Mouse (Mus musculus) liver, embryonic 12.5 days (tissue): ENCODE data around the gene Iqschfp. TPM values are rescaled to one million over a fixed set of nuclear protein-coding genes. Genes with fewer than 3 reads are reported as not detected.
A peak's percentile ranks its signal among the peaks of the same experiment; 100 is the strongest.

Experiments
- ATAC-seq: fragments of 200-750 bp; cut with Nextera tagmentation; 2 replicates; pipeline ENCODE4 v1.8.0; 2017; ENCODE audit warnings: moderate number of reproducible peaks, mild to moderate bottlenecking, moderate library complexity
- H3K27ac ChIP-seq: fragments of 300-500 bp; sonication (generic); 2 replicates; pipeline ENCODE4 v1.5.1; 2016; ENCODE audit warnings: mild to moderate bottlenecking
- H3K27me3 ChIP-seq: fragments of 300-500 bp; sonication (generic); replicated peaks from 2 replicates; pipeline ENCODE4 v1.6.1; 2016; ENCODE audit warnings: mild to moderate bottlenecking, moderate library complexity
- H3K36me3 ChIP-seq: fragments of 300-500 bp; sonication (generic); 2 replicates; pipeline ENCODE4 v1.6.1; 2016; ENCODE audit warnings: mild to moderate bottlenecking, moderate library complexity
- H3K4me1 ChIP-seq: fragments of 300-500 bp; sonication (generic); 2 replicates; pipeline ENCODE4 v1.6.1; 2016
- H3K4me2 ChIP-seq: fragments of 300-500 bp; sonication (generic); 2 replicates; pipeline ENCODE4 v1.6.1; 2016; ENCODE audit warnings: mild to moderate bottlenecking, moderate library complexity
- H3K4me3 ChIP-seq: fragments of 300-500 bp; sonication (generic); 2 replicates; pipeline ENCODE4 v1.5.1; 2016; ENCODE audit warnings: mild to moderate bottlenecking, moderate library complexity
- H3K9ac ChIP-seq: fragments of 300-500 bp; sonication (generic); 2 replicates; pipeline ENCODE4 v1.6.1; 2016; ENCODE audit warnings: mild to moderate bottlenecking, moderate library complexity
- H3K9me3 ChIP-seq: fragments of 300-500 bp; sonication (generic); replicated peaks from 2 replicates; pipeline ENCODE4 v1.6.1; 2016; ENCODE audit warnings: mild to moderate bottlenecking, moderate library complexity
- WGBS: fragments of 180-500 bp; shearing (Covaris S2); methylation state at CpG from one replicate; pipeline ENCODE4 v1.1.7; 2016; ENCODE audit not compliant: insufficient replicate concordance; 5-methylcytosine and 5-hydroxymethylcytosine counted together
- polyA plus RNA-seq: library from polyadenylated mRNA; unstranded; fragments of >200 nt; fragmentation: Nextera tagmentation; extraction: Ambion mirVana; gene quantifications from 2 replicates; pipeline ENCODE4 v1.2.1, GENCODE M21; 2016

The Iqschfp gene
- polyA plus RNA-seq, 1 experiment from 2014 or later: not detected

GRCm38 (mm10) chr3:68045475-68046416, 153.7 kb downstream of the Iqschfp start:
- 41% methylated on average over 9 of the region's 9 CpGs for WGBS
- Histone ChIP-seq H3K4me2 (no peak overlapping the region), H3K4me1 (no peaks in the 10 kb centered on the region), H3K9me3 (no peaks in the 10 kb centered on the region), H3K36me3 (no peaks in the 10 kb centered on the region), H3K9ac (no peak overlapping the region), H3K4me3 (no peak overlapping the region), H3K27ac (no peak overlapping the region), H3K27me3 (no peaks in the 10 kb centered on the region)
- no peak for ATAC-seq

GRCm38 (mm10) chr3:68053538-68053937, 161.5 kb downstream of the Iqschfp start:
- Histone ChIP-seq H3K9me3 (no peaks in the 10 kb centered on the region), H3K4me3 (no peak overlapping the region), H3K27me3 (0 out of 2 replicates have a peak, but pooled peaks cover 4% of the 10 kb centered on the region), H3K27ac (no peak overlapping the region), H3K4me1 (no peaks in the 10 kb centered on the region), H3K36me3 (no peaks in the 10 kb centered on the region), H3K4me2 (no peak overlapping the region), H3K9ac (no peak overlapping the region)
- 45% methylated on average over 2 of the region's 2 CpGs for WGBS
- no peak for ATAC-seq

GRCm38 (mm10) chr3:68055071-68055470, 163.0 kb downstream of the Iqschfp start:
- 0 out of 2 replicates have a peak, but pooled peaks cover 4% of the 10 kb centered on the region for H3K27me3 ChIP-seq
- H3K4me2 ChIP-seq: no peak overlapping the region
- no peak overlapping the region for H3K4me3 ChIP-seq
- no peak overlapping the region for H3K9ac ChIP-seq
- no peaks in the 10 kb centered on the region for H3K4me1 ChIP-seq
- no peaks in the 10 kb centered on the region for H3K9me3 ChIP-seq
- no peak overlapping the region for H3K27ac ChIP-seq
- no peak for ATAC-seq
- WGBS: 42% methylated on average over 13 of the region's 13 CpGs
- no peaks in the 10 kb centered on the region for H3K36me3 ChIP-seq

- H3K27ac ChIP-seq: no peak overlapping the region
- H3K36me3 ChIP-seq: no peaks in the 10 kb centered on the region
- ATAC-seq: no peak
- H3K4me2 ChIP-seq: peak overlapping the region; percentile 48
- no peak overlapping the region for H3K9ac ChIP-seq
- no peaks in the 10 kb centered on the region for H3K9me3 ChIP-seq
- 0 out of 2 replicates have a peak, but pooled peaks cover 4% of the 10 kb centered on the region for H3K27me3 ChIP-seq
- no peaks in the 10 kb centered on the region for H3K4me1 ChIP-seq
- peak overlapping the region; percentile 45 for H3K4me3 ChIP-seq
- 51% methylated on average over 23 of the region's 23 CpGs for WGBS
Observed at GRCm38 (mm10) chr3:68056373-68057275, 164.6 kb downstream of the Iqschfp start.

GRCm38 (mm10) chr3:68059162-68059800, 167.2 kb downstream of the Iqschfp start:
- Histone ChIP-seq H3K36me3 (no peaks in the 10 kb centered on the region), H3K9ac (no peak overlapping the region), H3K4me2 (no peak overlapping the region), H3K27ac (no peak overlapping the region), H3K4me3 (no peak overlapping the region), H3K27me3 (0 out of 2 replicates have a peak, but pooled peaks cover 4% of the 10 kb centered on the region), H3K4me1 (no peaks in the 10 kb centered on the region), H3K9me3 (no peaks in the 10 kb centered on the region)
- ATAC-seq: no peak
- 41% methylated on average over 2 of the region's 2 CpGs for WGBS

GRCm38 (mm10) chr3:68064731-68065130, 172.7 kb downstream of the Iqschfp start, which contains the start of gene Schip1:
Gene Schip1, plus strand, starts transcription at chr3:68064802.
- Histone ChIP-seq H3K27ac (no peak within 1 kb of the TSS), H3K4me3 (no peak within 1 kb of the TSS), H3K36me3 (no peaks in the 10 kb centered on the region), H3K9ac (no peak within 1 kb of the TSS), H3K9me3 (no peaks in the 10 kb centered on the region), H3K27me3 (no peaks in the 10 kb centered on the region), H3K4me2 (no peak within 1 kb of the TSS), H3K4me1 (no peaks in the 10 kb centered on the region)
- no peak for ATAC-seq
- WGBS: 29% methylated on average over 12 of the region's 12 CpGs

- Histone ChIP-seq H3K4me1 (no peaks in the 10 kb centered on the region), H3K9ac (no peak overlapping the region), H3K27me3 (no peaks in the 10 kb centered on the region), H3K4me3 (no peak overlapping the region), H3K36me3 (no peaks in the 10 kb centered on the region), H3K27ac (no peak overlapping the region), H3K4me2 (no peak overlapping the region), H3K9me3 (no peaks in the 10 kb centered on the region)
- no peak for ATAC-seq
- WGBS: 61% methylated on average over 9 of the region's 9 CpGs
Observed at GRCm38 (mm10) chr3:68071395-68072386, 179.7 kb downstream of the Iqschfp start.

GRCm38 (mm10) chr3:68077406-68077805, 185.4 kb downstream of the Iqschfp start:
- no peak for ATAC-seq
- Histone ChIP-seq H3K36me3 (no peaks in the 10 kb centered on the region), H3K4me3 (no peak overlapping the region), H3K9me3 (no peaks in the 10 kb centered on the region), H3K4me2 (no peak overlapping the region), H3K27ac (no peak overlapping the region), H3K27me3 (no peaks in the 10 kb centered on the region), H3K4me1 (no peaks in the 10 kb centered on the region), H3K9ac (no peak overlapping the region)
- WGBS: 59% methylated on average over 4 of the region's 4 CpGs

- H3K27me3 ChIP-seq: no peaks in the 10 kb centered on the region
- H3K27ac ChIP-seq: no peak overlapping the region
- H3K4me1 ChIP-seq: no peaks in the 10 kb centered on the region
- no peaks in the 10 kb centered on the region for H3K9me3 ChIP-seq
- no peak overlapping the region for H3K4me2 ChIP-seq
- WGBS: 69% methylated on average over 2 of the region's 2 CpGs
- H3K9ac ChIP-seq: no peak overlapping the region
- H3K36me3 ChIP-seq: no peaks in the 10 kb centered on the region
- no peak overlapping the region for H3K4me3 ChIP-seq
- ATAC-seq: no peak
Observed at GRCm38 (mm10) chr3:68085024-68085423, 193.0 kb downstream of the Iqschfp start.

GRCm38 (mm10) chr3:68092108-68092507, 200.1 kb downstream of the Iqschfp start:
- no peaks in the 10 kb centered on the region for H3K9me3 ChIP-seq
- H3K27ac ChIP-seq: no peak overlapping the region
- H3K36me3 ChIP-seq: no peaks in the 10 kb centered on the region
- no peak for ATAC-seq
- H3K9ac ChIP-seq: no peak overlapping the region
- H3K4me2 ChIP-seq: no peak overlapping the region
- 73% methylated on average over 4 of the region's 4 CpGs for WGBS
- no peaks in the 10 kb centered on the region for H3K27me3 ChIP-seq
- H3K4me1 ChIP-seq: no peaks in the 10 kb centered on the region
- no peak overlapping the region for H3K4me3 ChIP-seq
